18 mouse cellular contexts compared by ENCODE assay signal in genomic region chr1:161301348-161302075, GRCm38 (mm10). TPM values are rescaled to one million over a fixed set of nuclear protein-coding genes. Genes with fewer than 3 reads are reported as not detected.
DNase-seq lines count a peak whose midpoint lies in the region; ATAC-seq and TF ChIP-seq lines count a peak whose summit lies in the region.
"Had no signal": no experiment of that assay in that cellular context is flagged by ENCODE, and none has a peak within 500 bp of the region (broad histone marks: within the 10 kb centered on the region; RNA-seq: fewer than 3 reads in every experiment).

No protein-coding gene starts in this region.

- WGBS in liver, postnatal 0 days (ENCODE audit: insufficient replicate concordance) = 35% methylated on average over 3 of the region's 3 CpGs
- WGBS in forebrain, embryonic 12.5 days = 45% methylated on average over 3 of the region's 3 CpGs

- TF ChIP-seq CTCF in liver, postnatal 0 days (IDR thresholded peaks at IDR 0.05; ENCODE audit: low read depth) = no peak

- peak; percentile 67 for ATAC-seq in erythroid progenitor cell, adult 5-6 weeks (replicated peaks; ENCODE audit: low FRiP score, poor library complexity, severe bottlenecking)
- peak; percentile 51; the same call in 1 of the 2 replicates for ATAC-seq in liver, postnatal 0 days
- no peak for ATAC-seq in forebrain, embryonic 12.5 days (ENCODE audit: low FRiP score)
- ATAC-seq: forebrain, embryonic 16.5 days had no signal

- peak; percentile 13 for DNase-seq in thymus, postnatal 0 days (ENCODE audit: low spot score)
- DNase-seq in thymus, postnatal 10 days (ENCODE audit: low spot score in 2 of 2) = no peak
- peak; percentile 18 for DNase-seq in liver, postnatal 0 days
- no peak for DNase-seq in lung, postnatal 36 days
- DNase-seq in cerebellum, postnatal 10 days = no peak
- no peak for DNase-seq in layer of hippocampus, adult 9-10 months (ENCODE audit: low spot score)
- DNase-seq: B cell, adult 2 months; cerebellum, postnatal 14 days; gastrocnemius, postnatal 36 days; kidney, adult 18-20 months; kidney, postnatal 36 days; thymus, postnatal 14 days had no signal

- no peaks in the 10 kb centered on the region for H3K9me3 ChIP-seq in liver, postnatal 0 days (ENCODE audit: low read length)
- H3K9me3 ChIP-seq in forebrain, embryonic 12.5 days = no peaks in the 10 kb centered on the region
- H3K9me3 ChIP-seq: heart, embryonic 13.5 days; lung, embryonic 15.5 days; midbrain, embryonic 12.5 days had no signal

- TF ChIP-seq EP300 in liver, postnatal 0 days (IDR thresholded peaks at IDR 0.05; ENCODE audit: low read depth) = peak; percentile 95

- no peaks in the 10 kb centered on the region for H3K36me3 ChIP-seq in liver, postnatal 0 days (replicated peaks; ENCODE audit: insufficient read depth, low read length)
- no peaks in the 10 kb centered on the region for H3K36me3 ChIP-seq in forebrain, embryonic 12.5 days (replicated peaks)
- H3K36me3 ChIP-seq: heart, embryonic 13.5 days; lung, embryonic 15.5 days; midbrain, embryonic 12.5 days had no signal

- no peak overlapping the region for H3K4me3 ChIP-seq in liver, postnatal 0 days (ENCODE audit: low read depth, low read length)
- no peak overlapping the region for H3K4me3 ChIP-seq in forebrain, embryonic 12.5 days (replicated peaks)
- H3K4me3 ChIP-seq: heart, embryonic 13.5 days; lung, embryonic 15.5 days; midbrain, embryonic 12.5 days had no signal

- no peaks in the 10 kb centered on the region for H3K27me3 ChIP-seq in liver, postnatal 0 days (ENCODE audit: insufficient read depth, low read length)
- H3K27me3 ChIP-seq in forebrain, embryonic 12.5 days = no peaks in the 10 kb centered on the region
- H3K27me3 ChIP-seq: heart, embryonic 13.5 days; lung, embryonic 15.5 days; midbrain, embryonic 12.5 days had no signal

- peak overlapping the region; percentile 40 for H3K27ac ChIP-seq in liver, postnatal 0 days (ENCODE audit: low read depth)
- H3K27ac ChIP-seq in forebrain, embryonic 12.5 days = no peak overlapping the region
- H3K27ac ChIP-seq: heart, embryonic 13.5 days; lung, embryonic 15.5 days; midbrain, embryonic 12.5 days had no signal

- no peak overlapping the region for H3K4me2 ChIP-seq in liver, postnatal 0 days (ENCODE audit: low read depth, low read length)
- H3K4me2 ChIP-seq in forebrain, embryonic 12.5 days = no peak overlapping the region
- H3K4me2 ChIP-seq: heart, embryonic 13.5 days; lung, embryonic 15.5 days; midbrain, embryonic 12.5 days had no signal

- H3K4me1 ChIP-seq in liver, postnatal 0 days (ENCODE audit: insufficient read depth) = no peaks in the 10 kb centered on the region
- no peaks in the 10 kb centered on the region for H3K4me1 ChIP-seq in forebrain, embryonic 12.5 days
- H3K4me1 ChIP-seq: heart, embryonic 13.5 days; lung, embryonic 15.5 days; midbrain, embryonic 12.5 days had no signal

- H3K9ac ChIP-seq in liver, postnatal 0 days (replicated peaks) = no peak overlapping the region
- no peak overlapping the region for H3K9ac ChIP-seq in forebrain, embryonic 12.5 days
- H3K9ac ChIP-seq: heart, embryonic 13.5 days; lung, embryonic 15.5 days; midbrain, embryonic 12.5 days had no signal

RNA-seq across cellular contexts. Expression of gene Prdx6, which starts 50.5 kb away (rescaled TPM):
- 316 and 328 TPM in 2 replicates for polyA plus RNA-seq in thymus, postnatal 0 days (2015; fragmentation: Nextera tagmentation; extraction: Ambion mirVana)
- total RNA-seq in erythroid progenitor cell, adult 5-6 weeks (2015; ENCODE audit: low replicate concordance) = 50.3 and 52.6 TPM in 2 replicates
- 44.5 and 48.9 TPM in 2 replicates for total RNA-seq in erythroid progenitor cell, adult 5-6 weeks (2017; ENCODE audit: low replicate concordance)
- polyA plus RNA-seq in liver, postnatal 0 days (2015; fragmentation: Nextera tagmentation; extraction: Ambion mirVana) = 516 and 560 TPM in 2 replicates
- polyA plus RNA-seq in forebrain, embryonic 12.5 days (2016; fragmentation: Nextera tagmentation; extraction: Ambion mirVana) = 357 and 360 TPM in 2 replicates

Comparison
In these comparisons a context has a peak if more than half of its experiments do, and no peak if none do; other contexts are left out.
1. DNase-seq: peak in thymus, postnatal 0 days (single experiment) and liver, postnatal 0 days (single experiment); none in thymus, postnatal 10 days (0 of 2), lung, postnatal 36 days (single experiment), cerebellum, postnatal 10 days (0 of 2) and layer of hippocampus, adult 9-10 months (single experiment).